Mouse (Mus musculus): ENCODE measurements around the gene Spo11.

Spo11 gene

DNA sequence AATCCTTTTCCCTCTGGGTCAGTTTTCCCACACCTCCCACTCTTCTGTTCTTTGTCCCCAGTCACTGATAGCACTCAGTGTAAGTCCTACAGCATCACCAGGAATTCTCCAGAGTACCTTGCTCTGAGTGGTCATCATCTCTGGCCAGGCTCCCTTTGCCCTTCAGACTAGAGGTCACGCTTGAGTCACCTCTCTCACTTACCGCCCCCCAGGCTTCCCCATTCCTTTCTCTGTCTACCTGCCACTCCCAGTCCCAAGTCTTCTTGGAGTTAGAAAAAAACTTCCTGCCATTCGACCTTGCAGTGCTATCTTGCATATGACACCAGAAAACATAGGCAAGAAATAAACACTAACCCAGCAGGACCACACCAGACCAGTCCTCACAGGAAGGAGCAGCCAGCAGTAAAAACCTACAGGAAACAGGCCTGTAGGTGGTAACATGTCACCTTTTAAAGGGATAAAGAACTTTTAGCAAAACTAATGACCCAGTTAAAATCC, 32.8 kb downstream of the Spo11 start:
- DNase-seq, result no peak

DNA sequence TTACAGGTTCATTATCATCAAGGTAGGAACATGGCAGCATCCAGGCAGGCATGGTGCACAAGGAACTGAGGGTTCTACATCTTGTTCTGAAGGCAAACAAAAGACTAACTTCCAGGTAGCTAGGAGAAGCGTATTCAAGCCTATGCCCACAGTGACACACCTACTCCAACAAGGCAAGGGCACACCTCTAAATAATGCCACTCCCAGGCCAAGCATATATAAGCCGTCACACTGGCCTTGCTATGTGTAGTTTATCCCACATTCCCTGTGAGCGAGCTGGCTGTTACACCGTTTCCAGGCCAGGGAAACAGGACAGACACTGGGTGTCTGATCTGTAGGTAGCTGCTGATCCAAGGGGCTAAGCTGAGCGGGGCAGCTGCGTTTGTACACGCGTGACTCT, 33.9 kb downstream of the Spo11 start:
- DNase-seq, result no peak

DNA sequence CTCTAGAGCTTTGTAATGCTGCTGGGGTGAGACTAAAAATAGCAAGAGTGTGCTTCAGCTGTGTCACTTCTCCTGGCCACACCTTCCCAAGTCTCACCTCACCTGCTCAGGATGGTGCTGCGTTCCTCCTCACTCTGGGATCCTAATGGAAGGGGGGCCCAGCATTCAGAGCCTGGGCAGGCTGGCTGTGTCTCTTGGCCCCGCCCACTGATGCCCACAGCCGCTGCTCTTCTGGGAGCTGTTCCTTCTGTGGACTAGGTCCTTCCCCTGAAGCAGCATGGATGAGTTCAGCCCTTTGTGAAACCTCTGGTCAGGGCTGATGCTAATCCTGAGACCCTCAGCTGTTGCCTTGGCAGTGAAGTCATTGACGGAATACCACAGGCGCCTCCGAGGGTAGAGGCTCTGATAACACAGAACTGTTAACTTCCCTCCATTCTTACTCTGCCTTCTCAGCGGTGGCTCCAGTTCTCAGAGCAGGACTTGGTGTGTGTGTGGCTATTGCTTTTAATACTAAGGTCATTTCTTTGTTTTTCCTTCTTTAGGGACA, 37.3 kb downstream of the Spo11 start:
- no peak for DNase-seq

DNA sequence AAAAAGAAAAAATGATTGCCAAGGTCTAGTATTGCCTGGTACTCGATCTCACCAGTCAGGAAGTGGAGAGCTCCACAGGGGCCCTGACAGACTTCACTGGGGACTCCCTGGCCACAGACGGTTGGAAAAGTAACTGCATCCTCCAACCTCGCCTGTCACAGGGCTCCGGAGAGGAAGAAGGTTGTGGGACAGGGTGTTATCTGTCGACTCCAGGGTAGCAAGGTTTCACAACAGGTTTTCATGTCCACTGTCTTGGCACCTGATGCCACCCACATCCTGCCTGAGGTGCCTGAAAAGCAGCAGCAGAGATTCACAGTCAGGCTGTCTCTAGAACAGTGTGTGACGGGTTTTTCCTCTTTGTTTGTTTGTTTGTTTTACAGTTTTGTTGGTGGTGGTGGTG, 40.4 kb downstream of the Spo11 start:
- no peak for DNase-seq

DNA sequence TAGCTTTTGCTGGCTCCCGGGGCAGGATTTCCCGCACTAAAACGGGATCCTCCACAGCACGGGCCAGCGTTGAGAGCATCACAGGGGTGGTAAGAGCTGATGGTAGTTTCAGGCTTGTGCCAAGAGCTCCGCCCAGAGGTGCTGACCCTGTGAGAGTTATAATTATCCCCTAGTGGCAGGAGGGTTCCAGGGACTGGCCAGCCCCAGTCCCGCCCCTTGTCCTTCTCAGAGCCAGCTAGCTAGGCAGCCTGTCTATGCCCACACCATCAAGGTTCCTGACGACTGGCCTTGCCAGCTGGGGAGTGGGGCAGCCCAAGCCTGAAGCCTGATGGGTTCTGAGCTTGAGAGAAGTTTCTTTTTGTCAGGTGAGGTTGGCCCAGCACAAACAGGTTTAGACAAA, 41.1 kb downstream of the Spo11 start:
- peak in 1 of 2 experiments; percentile 42 for DNase-seq

DNA sequence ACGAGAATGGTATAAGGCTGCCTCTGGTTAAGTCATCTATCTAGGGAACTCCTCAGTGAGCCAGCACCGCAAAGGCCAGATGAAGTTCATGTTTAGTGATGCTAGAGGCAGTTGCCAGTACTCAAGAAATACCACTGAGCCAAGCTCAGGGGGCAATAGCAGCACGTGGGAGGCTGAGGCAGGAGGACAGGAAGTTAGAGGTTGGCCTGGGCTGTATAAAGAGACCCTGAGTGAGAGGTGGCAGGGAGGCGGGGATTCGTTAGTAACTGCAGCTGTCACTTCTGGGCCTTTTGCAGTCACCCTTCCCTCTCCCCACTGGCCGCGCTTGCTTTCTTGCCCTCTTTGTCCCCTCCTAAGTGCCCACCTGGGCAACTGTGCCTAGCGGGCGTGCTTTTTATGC, 41.8 kb downstream of the Spo11 start:
- DNase-seq, result no peak

DNA sequence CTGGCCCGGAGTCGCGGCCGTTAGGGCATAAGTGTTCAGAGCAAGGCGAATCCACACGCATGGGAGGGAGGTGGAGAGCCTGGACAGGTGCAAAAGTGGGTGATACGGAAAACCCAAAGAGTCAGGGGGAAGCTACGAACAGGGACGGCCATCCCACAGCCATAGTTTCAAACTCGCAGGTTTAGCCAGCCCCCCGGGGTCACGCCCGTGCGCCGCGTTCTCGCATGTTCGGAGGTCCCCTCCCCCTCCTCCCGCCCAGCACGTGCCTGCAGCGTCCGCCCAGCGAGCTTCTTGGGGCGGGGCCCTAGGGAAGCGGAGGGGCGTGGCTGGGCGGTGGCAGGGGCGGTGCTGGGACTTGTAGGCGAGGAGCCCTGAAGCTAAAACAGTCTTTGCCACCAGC, 42.3 kb downstream of the Spo11 start:
- peak; percentile 89 to 93 for DNase-seq

DNA sequence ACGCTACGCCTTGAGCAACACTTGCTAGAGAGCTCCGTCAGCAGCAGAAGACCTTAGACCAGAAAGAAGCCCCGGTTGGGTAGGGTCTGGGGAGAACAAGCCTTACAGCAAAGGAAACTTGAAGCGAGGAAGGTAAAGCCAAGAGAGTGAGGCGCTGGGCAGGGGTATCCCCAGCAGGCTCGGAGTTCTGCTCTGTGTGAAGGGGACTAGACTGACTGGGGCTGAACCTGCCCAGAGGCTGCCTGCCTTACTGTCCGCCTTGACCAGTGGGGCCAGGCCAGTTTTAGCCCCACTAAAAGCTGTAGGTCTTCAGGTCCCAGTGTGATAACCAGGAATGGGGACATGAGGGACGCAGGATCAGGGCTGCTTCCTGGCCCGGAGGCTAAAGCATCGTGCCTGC, 42.9 kb downstream of the Spo11 start, which contains the start of gene Rbm38:
TSS of gene Rbm38 (plus strand) at position 69 of the 400 bp plus-strand sequence.
- DNase-seq, result no peak

DNA sequence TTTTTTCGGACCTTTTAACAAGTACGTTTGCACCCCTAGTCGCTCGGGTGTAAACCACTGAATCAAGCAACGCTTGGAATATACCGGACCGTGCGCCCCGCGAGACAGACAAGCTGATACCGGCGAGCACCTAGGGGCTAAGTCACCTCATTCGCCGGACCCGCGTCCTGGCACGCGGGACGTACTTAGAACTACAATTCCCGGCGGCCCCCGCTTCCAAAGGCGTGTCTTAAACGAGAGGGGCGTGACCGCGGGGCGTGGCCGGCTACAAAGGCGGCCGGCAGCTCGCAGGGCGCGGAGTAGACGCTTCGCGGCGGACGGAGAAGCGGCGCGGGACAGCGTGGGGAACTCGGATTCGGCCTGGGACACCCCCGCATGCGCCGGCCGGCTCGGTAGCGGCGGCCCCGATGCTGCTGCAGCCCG, 44.1 kb downstream of the Spo11 start:
- DNase-seq, result peak; percentile 90 to 94

DNA sequence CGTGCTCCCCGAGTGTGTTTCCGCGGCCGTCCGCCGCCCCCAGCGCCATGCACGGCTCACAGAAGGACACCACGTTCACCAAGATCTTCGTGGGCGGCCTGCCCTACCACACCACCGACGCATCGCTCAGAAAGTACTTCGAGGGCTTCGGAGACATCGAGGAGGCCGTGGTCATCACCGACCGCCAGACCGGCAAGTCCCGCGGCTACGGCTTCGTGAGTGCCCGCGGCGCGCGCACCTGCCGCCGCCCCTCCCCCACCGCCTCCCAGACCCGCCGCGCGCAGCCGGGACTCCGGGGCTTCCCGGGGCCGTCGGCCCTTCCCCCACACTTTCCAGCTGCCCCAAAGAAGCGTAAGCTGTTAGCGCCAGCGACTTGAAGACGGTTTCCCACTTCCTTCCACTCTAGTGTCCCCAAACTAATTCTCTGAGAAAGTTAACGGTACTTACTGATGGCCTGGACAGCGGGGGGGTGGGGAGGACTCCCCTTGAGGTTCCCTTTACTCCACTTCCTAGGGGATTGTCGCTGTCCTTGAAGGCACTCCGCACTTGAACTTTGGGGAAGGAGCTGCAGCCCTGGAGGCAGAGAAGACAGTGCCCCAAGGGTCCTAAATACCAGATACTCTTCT, 44.7 kb downstream of the Spo11 start:
- DNase-seq, result no peak

DNA sequence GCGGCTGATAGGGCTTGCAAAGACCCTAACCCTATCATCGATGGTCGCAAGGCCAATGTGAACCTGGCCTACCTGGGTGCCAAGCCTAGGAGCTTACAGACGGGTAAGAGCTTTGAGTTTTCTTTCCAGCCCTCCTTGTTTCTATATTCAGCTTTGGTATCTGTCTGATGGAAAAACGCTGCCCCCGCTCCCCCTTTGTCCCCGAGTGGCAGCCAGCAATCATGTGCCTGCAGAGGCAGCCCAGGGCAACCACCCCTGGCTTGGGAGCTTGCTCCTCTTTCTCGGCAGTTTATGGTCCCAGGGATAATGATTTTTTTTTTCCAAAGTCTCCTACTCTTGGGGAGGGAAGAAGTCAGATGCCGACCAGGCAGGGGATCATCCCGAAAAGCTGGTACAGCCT, 45.3 kb downstream of the Spo11 start:
- DNase-seq, result no peak

DNA sequence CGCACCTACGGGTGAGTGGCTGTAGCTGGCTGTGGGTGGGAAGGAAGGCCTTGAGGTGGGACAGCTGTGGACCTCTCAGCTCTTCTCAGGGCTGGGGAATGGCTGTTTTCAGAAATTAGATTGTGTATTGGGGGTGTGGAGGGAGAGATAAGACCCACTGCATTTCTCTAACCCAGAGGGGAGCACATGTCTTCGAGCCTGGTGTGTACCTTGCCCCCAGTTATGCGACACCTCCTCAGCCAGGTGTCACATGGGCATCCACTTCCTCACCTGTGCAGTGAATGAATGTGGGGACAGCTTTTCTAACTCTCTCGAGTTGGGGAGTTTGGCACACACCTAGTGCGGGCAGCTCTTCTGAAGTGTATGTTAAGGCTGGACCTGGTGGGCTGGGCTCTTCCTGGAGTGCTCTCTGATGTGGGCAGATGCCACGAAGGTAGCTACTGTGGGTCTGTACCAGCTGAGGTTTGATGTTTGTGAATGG, 45.9 kb downstream of the Spo11 start:
- DNase-seq, result no peak

DNA sequence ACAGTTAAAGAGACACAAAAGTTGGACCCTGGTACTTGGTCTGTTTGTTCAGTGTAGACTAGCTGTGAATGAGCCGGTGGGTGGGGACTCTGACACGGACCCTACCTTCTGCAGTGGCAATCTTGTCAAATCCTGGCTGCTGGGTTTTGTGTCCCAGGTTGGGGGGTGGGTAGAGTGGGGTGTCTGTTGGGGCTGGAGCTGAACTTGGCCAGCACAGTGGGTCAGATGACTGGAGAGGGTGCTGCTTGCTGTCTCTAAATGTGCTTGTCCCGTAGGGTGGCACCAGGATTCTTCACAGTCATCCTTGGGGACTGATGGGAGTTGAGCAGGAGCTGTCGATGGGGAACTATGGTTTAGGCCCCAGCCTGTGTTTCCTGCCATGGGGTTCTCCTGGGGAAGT, 46.5 kb downstream of the Spo11 start:
- no peak for DNase-seq

DNA sequence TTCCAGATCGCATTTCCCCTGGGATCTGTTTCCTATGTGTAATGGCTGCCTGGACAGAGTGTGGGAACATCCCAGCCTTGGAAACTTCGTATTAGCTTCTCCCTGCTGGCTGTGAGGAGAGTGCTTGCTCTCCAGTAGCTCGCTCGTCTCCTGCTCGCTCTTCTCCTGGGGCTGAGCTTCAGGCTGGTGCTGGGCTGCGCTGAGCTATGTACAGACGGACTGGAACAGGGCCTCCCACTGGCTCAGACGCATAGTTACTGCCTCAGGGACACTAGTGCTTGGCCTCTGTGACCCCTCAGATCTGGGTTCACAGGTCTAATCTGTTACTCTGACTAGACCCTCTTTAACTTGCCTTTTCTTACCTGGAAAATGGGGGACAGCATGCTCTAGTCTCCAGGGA, 46.9 kb downstream of the Spo11 start:
- DNase-seq, result no peak

DNA sequence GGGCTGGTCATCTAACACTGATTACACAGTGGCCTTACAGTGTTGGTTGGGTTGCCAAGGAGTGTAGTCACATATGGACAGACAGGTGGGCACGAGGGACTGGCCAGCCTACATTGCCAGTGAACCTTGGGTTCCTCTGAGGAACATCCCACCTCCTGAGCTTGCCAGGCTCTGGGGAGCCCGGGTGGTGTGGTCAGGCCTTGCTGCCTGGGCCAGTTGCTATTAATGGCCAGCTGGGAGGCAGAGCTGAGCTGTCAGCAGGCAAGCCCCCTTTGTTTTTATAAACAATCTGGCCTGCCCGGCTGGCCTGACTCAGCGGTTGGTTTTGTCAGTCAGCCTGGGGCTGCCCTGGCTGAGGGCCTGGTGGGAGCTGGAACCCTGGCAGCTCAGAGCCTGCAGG, 47.4 kb downstream of the Spo11 start:
- no peak for DNase-seq

DNA sequence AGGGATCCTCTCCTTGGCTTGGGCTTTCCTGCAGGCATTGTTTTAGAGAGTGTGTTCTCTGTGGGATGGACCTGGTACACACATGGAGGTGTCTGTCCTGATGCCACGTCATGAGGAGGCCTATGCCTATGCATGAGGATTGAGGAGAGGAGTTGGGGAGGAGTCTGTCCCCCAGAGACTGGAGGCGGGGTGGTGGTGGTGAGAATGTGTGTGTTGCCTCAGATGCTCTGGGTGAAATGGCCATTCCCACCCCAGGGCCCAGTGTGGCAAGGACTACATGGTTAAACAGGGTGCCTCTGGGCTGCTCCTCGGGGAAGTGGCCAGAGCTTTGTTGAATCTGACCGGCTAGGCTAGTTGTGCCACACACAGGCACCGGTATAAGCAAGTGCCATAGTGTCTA, 48.8 kb downstream of the Spo11 start:
- no peak for DNase-seq

DNA sequence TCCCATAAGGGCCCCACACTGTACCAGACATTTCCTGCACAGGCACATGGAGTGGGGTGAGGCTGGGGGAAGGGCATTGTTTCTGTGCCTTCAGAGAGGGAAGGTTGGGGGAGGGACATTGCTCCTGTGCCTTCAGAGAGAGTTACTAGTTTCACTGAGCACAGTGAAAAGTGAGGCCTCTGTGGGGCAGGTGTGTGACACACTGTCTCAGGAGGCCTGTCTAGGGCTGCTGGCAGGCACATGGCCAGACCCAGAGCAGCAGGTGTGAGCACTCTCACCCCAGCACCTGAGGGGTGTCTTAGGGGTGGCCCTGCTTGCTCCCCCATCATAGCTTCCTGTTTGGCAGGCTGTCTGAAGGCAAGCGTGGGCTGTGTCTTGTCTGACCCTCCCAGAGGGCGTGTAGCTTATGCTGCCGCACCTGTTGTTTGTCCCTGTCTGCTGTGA, 49.2 kb downstream of the Spo11 start:
- no peak for DNase-seq

DNA sequence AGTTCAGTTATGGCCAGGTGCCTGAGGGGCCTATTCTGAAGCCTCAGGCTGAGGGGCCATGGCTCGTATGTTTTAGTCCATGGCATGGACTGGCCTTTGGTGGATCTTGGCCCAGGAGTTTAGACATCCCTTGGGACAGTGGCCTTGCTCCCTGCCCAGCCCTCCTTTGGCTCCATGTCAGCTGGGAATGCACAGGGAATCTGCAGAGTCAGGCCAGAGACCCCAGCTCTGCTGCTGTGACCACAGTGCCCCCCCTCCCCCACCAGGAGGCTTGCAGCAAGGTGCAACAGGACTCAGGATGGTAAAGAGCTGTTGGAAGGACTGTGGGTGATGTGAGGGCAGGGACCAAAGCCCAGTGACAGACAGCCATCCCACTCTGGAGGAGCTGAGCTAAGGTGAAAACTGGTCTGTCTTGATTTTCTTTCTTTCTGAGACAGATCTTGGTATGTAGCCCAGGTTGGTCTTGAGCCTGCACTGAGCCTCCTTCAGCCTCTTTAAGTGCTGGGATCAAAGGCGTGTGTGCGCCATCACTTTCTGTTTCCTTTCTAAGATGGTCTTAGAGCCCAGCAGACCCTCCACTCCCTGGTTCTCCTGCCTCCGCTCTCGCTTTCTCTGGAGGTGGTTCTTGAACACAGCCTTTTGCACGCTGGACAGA, 49.8 kb downstream of the Spo11 start:
- no peak for DNase-seq

DNA sequence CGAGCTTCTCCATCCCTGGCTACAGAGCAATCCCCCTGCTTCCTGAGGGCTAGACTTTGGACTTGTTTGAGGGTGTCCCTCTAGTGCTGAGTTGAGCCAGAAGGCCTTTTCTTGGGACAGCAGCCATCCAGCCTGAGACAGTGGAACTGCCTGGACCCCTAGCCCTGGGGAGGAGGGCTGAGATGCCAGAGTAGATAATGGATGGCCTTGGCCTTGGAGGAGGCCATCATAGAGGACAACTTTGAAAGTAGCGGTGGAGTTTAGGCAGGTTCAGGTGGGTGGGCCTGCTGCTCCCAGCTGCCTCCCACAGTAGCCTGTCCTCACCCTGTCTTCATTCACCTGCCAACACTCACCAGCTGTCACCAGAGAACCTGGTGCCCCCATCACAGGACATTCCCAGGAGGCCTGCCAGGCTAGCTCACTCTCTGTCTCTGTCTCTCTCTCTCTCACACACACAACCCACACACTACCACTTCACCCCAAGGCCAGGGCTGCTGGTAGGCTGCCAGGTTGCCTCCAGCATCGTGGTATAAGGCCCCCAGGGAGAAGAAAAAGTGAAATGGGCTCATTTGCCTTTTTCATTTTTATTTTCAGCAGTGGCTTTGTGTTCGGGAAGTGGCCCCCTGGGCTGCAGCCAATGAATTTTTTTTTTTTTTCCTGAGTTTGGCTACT, 50.5 kb downstream of the Spo11 start:
- no peak for DNase-seq

DNA sequence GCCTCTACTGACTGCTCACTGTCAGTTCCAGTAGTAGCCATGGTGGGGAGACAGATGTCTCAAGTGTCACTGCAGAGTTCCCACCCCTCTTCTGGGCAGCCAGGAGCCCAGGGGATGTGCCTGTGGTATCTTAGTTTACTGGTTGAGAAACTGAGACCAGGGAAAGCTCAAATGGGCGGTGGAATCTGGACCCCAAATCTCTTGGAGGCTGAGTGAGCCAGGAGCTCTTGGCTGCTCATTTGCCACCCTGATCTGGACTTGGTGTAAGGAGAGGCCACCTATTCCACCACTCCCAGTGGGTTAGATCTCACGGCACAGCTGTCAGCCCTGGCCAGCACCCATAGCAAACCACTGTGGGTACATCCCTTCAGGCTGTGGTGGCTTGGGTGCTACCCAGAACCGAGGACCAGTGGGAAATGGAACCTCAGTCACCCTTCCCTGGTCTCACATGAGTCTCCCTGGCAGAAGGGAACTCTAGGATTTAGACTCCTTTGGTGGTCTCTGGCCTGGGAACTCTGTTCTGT, 51.1 kb downstream of the Spo11 start:
- DNase-seq, result no peak

DNA sequence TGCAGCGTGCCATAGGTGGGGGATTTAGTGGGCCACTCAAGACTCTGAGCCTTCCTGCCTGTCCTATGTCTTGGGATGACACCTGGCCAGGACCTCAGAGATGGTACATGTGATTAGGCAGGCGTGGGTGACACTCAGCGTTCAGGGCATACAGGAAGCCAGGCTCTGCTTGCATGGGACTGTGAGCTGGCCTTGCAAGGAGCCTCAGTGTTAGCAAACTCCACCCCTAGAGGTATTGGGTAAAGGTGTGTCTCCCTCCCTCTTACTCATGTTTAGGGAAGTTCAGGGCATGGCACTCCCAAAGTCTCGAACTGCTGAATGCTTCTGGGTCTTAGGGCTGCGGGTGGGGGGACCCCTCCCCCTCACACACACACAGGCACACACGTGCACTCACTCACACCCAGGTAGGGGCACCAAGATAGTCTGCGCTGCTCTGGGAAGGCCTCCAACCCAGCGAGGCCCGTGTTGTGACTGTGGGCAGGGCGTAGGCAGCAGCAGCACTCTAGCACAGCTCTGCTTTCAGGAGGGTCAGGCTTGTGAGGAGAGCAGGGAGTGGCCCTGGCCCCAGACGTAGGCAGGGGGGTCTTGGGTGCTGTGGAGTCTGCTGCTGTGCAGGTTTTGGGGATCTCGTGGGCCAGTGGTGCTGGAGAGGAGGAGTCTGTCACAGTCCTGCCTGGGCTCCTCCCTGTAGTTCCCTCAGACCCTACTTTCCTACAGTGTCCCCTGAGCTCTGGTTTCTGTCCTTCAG, 53.3 kb downstream of the Spo11 start:
- no peak for DNase-seq

DNA sequence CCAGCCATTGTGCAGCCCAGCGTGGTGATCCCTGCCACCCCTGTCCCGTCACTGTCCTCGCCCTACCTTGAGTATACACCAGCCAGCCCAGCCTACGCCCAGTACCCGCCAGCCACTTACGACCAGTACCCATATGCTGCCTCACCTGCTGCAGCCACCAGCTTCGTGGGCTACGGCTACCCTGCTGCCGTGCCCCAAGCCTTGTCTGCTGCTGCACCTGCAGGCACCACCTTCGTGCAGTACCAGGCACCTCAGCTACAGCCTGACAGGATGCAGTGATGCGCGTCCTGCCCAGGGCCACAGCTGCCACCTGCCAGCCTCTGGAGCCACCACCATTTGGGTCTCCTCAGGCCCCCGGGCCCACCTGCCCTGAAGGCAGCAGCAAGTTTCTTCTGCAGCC, 56.0 kb downstream of the Spo11 start:
- DNase-seq, result no peak

DNA sequence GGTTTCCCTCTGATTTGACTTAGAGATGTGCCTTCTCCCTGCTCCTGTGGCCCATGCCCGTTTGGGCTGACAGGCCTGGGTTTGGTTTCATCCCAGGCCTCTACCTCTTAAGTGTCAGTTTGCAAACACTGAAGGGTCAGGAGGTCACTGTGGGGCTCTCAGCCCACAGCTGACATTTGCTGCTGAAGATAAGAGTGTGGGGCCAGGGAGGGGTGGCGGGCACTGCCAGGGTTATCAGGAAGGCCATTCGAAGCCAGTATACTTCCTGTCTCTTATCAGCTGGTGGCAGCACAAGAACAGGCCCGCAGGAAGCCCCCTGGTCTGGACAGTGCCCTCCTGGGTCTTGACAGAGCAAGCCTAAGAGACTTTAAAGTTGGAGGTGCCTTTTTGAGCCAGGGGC, 57.5 kb downstream of the Spo11 start:
- no peak for DNase-seq

Measured in kidney, adult 8-10 months (tissue).